Mouse (Mus musculus): ENCODE results near the gene Tesk2.

The Tesk2 gene

GRCm38 (mm10) chr4:116712536-116712935, 8.2 kb upstream of the Tesk2 start:
- no peak for DNase-seq (ENCODE audit: low read depth, low spot score)

- DNase-seq (ENCODE audit: low read depth, low spot score), result peak; percentile 68
Measured at GRCm38 (mm10) chr4:116719396-116719795, 1.4 kb upstream of the Tesk2 start.

- DNase-seq (ENCODE audit: low read depth, low spot score), result no peak
Measured at GRCm38 (mm10) chr4:116721098-116721628, 415 bp downstream of the Tesk2 start.

GRCm38 (mm10) chr4:116722230-116722629, 1.5 kb downstream of the Tesk2 start:
- no peak for DNase-seq (ENCODE audit: low read depth, low spot score)

GRCm38 (mm10) chr4:116725444-116725843, 4.7 kb downstream of the Tesk2 start:
- no peak for DNase-seq (ENCODE audit: low read depth, low spot score)

GRCm38 (mm10) chr4:116727401-116727800, 6.7 kb downstream of the Tesk2 start:
- no peak for DNase-seq (ENCODE audit: low read depth, low spot score)

- DNase-seq (ENCODE audit: low read depth, low spot score), result no peak
Measured at GRCm38 (mm10) chr4:116729532-116729931, 8.8 kb downstream of the Tesk2 start.

- DNase-seq (ENCODE audit: low read depth, low spot score), result no peak
Measured at GRCm38 (mm10) chr4:116731077-116731476, 10.3 kb downstream of the Tesk2 start.

DNA sequence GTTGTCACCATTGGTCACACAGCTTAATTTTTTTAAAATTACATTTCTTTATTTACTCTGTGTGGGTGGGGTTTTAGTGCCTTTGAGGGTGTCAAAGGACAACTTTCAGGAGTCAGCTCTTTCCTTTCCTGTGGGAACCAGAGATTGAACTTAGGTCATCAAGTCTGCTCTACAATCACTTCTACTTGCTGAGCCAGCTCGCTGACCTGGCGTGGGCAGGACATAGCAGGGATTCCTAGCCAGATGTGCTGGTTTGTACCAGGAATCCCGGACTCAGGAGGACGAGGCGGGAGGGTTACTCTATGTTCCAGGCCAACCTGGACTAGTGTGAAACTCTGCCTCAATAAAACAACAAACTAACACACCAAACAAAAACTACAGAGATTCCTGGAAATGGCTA, 11.6 kb downstream of the Tesk2 start:
- DNase-seq (ENCODE audit: low read depth, low spot score), result no peak

DNA sequence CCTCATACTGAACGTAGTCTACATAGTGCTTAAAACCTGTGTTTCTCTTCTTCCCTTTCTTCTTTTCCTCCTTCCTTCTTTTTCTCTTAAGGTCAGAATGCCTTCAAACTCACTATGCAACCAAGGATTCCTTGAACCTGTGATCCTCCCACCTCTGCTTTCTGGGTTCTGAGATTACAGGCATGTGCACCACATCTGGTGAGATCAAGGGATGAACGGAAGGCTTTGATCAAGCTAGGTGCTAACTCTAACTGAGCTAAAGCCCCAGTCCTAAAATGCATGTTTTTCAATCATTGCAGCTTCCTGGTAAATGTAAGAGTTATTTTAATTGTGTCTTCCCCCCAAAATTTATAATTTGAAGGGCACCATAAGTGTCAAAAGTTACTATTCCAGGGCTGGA, 14.2 kb downstream of the Tesk2 start:
- no peak for DNase-seq (ENCODE audit: low read depth, low spot score)

DNA sequence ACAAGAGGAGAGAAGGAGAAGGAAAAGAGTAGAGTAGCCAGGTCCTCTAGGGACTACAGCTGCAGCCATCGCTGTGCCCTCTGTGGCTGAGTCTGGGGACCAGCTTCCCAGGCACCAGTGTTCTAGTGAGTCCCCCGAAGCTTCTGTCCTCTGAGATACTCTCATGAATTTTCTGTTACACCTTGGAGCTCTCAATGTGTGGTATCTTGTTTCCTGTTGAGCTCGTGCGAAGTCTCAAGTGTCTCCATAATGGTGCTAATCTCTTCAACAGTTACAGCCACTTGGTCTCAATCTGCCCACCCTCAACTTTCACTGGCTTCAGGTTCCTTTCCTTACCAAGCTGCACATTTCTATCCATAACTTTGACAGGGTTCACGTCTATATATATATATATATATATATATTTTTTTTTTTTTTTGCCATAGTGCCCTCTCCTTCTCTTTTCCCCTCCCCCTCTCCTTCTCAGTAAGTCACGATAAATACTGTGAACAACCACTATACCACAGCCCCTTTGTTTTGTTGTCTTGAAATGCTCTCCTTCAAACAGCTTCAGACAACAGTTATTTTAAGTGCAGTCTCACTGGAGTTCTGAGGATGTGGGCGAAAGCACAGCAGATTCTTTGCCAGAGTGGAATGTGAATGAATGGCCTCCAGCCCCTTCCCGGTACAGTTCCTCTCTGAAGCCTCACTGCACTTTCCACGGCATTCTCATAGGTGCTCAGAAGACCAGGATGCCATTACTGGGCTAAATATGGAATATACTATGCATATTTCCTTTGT, 18.4 kb downstream of the Tesk2 start:
- no peak for DNase-seq (ENCODE audit: low read depth, low spot score)

GRCm38 (mm10) chr4:116749750-116750149, 29.0 kb downstream of the Tesk2 start:
- DNase-seq (ENCODE audit: low read depth, low spot score), result no peak

DNA sequence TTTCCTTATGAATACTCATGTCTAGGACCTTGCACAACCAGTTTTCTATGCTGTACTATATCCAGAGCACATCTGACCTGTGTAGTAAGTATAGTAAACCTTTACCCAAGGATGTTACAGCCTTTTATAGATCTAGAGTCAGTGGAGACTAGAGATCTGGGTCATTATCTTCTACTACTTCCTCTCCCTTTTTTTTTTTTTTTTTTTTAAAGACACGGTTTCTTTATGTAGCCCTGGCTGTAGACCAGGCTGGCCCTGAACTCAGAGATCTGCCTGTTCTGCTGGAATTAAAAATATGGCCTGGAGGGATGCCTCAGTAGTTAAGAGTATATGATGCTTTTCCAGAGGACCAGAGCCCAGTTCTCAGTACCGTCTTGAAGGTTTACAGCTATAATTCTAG, 41.2 kb downstream of the Tesk2 start:
- DNase-seq (ENCODE audit: low read depth, low spot score), result no peak

DNA sequence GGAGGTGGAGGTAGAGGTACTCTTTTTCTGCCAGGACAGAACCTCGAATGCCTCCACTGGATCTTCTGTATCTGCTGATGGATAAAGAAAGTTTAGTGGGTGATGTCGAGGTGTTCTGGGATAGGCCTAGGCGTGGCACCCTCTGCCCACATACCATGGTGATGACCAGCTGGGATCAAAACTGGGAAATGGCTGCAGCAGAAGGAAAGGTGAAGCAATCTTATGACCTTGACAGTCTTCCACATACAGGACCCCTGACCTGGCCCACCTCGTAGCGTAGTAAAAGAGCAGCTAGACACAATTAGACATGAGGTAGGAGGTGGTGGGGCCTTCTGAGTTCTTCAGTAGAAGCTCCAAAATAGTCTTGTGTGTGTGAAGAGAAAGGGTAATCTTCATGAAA, 43.3 kb downstream of the Tesk2 start:
- DNase-seq (ENCODE audit: low read depth, low spot score), result no peak

GRCm38 (mm10) chr4:116768510-116768909, 47.8 kb downstream of the Tesk2 start:
- no peak for DNase-seq (ENCODE audit: low read depth, low spot score)

GRCm38 (mm10) chr4:116769060-116769459, 48.3 kb downstream of the Tesk2 start:
- no peak for DNase-seq (ENCODE audit: low read depth, low spot score)

DNA sequence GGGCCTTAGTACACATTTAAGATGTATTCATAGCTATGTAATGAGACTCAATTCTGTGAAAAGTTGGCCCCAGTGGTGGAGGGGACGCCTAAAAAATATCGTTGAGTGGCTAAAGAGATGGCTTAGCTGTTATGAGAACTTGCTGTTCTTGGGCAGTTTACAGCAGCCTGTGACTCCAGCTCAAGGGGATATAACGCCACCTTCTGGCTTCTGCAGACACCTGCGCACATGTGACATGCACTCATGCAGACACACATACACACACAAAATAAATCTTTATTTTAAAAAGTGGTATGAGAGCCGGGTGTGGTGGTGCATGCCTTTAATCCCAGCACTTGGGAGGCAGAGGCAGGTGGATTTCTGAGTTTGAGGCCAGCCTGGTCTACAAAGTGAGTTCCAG, 55.6 kb downstream of the Tesk2 start:
- no peak for DNase-seq (ENCODE audit: low read depth, low spot score)

DNA sequence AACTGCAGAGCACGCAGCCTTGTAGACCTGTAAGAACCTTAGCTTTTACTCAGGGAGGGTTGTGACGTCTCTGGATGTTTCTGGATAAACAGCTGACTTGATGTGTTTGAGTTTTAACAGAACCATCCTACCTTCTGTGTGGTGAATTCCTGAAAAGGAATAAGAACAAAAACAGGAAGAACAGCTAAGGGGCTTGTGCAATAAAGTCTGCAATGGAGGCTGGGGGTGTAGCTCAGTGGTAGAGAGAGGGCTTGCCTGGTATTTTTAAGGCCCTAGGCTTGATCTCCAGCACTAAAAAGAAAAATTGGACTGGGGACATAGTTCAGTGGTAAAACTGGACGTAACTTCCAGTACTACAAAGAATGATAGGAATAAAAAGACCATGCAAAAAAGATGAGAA, 56.3 kb downstream of the Tesk2 start:
- no peak for DNase-seq (ENCODE audit: low read depth, low spot score)

DNA sequence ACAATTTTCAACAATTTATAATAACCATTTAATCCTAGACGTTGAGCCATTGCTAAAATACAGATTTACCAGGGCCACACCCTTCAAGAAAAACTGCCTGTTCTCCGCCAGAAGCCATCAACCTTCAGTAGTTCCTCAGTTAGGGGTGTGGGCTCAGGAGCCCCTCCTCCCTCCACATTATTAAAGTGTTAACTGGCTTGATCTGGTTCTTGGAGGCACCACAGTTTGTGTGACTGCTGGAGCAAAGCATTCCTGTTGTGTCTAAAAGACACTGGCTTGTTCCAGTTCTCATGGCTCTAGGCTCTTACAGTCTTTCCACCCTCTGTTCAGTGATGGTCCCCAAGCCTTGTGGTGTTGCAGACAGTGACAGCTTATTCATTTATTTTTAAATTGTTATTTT, 59.8 kb downstream of the Tesk2 start:
- no peak for DNase-seq (ENCODE audit: low read depth, low spot score)

- no peak for DNase-seq (ENCODE audit: low read depth, low spot score)
Measured at GRCm38 (mm10) chr4:116781366-116781765, 60.6 kb downstream of the Tesk2 start.

- no peak for DNase-seq (ENCODE audit: low read depth, low spot score)
Measured at GRCm38 (mm10) chr4:116782171-116782570, 61.4 kb downstream of the Tesk2 start.

DNA sequence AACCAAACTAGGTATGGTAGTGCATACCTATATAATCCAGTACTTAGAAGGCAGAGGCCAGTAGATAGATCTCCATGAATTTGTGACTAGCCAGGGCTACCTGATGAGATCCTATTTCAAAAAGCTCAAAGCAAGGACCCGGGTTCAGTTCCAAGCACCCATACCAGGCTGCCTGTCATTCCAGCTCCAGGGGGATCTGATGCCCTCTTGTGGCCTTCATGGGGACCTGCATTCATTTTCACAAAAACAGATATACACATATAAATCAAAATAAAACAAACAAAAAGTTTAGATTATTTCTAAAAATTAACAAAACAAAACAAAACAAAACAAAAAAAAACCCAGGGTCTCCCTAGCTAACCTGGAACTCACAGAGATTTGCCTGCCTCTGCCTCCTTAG, 65.8 kb downstream of the Tesk2 start:
- DNase-seq (ENCODE audit: low read depth, low spot score), result no peak

GRCm38 (mm10) chr4:116787985-116788760, 67.4 kb downstream of the Tesk2 start:
- no peak for DNase-seq (ENCODE audit: low read depth, low spot score)
